Mouse (Mus musculus): ENCODE data around the gene Pef1.

- TF ChIP-seq POLR2A (IDR thresholded peaks at IDR 0.05; ENCODE audit: low read depth, low read length) (peak; percentile 23), CTCF (conservative IDR thresholded peaks at IDR 0.05; ENCODE audit: insufficient read depth, insufficient read length, low read depth, low read length) (no peak)
Measured at GRCm38 (mm10) chr4:130107444-130108131, 5.2 kb downstream of the Pef1 start.
